Mouse (Mus musculus) right cerebral cortex, postnatal 25 days (tissue): Measurements from ENCODE around the gene Prpf3.
"Not testable (repeated sequence)": the region's sequence is repeated elsewhere in the genome, so short reads cannot be mapped to it uniquely, and the experiment has no call there.

Experiments
- DNase-seq: peaks from one replicate; pipeline ENCODE4 v3.0.0; 2022

Prpf3 gene

GRCm38 (mm10) chr3:95855502-95856089 is at the start of gene Prpf3:
Prpf3 (minus strand) TSS chr3:95855885.
- DNase-seq, result peak; percentile 95

DNA sequence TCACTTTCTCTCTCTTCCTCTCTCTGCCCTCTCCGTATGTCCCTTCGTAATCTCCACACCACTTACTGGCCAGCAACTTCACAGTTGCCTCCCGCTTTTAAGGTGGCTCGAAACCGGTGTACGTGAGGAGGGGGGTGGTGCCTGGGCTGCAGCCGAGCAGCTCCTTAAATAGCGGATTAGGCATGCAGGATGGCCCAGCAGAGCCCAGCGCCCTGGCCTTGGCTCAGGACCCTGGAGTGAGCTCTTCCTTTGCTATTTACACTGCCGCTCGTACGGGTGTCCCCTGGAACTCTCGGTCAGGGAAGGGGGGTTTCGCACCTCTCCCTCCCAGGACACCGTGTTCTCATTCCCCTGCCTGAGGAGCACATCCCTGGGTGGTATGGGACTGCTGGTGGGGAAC is 48.9 kb upstream of the Prpf3 start, which contains the start of gene Car14:
Gene Car14 (minus strand): TSS at position 124 of the 400 bp plus-strand sequence.
- no peak for DNase-seq

DNA sequence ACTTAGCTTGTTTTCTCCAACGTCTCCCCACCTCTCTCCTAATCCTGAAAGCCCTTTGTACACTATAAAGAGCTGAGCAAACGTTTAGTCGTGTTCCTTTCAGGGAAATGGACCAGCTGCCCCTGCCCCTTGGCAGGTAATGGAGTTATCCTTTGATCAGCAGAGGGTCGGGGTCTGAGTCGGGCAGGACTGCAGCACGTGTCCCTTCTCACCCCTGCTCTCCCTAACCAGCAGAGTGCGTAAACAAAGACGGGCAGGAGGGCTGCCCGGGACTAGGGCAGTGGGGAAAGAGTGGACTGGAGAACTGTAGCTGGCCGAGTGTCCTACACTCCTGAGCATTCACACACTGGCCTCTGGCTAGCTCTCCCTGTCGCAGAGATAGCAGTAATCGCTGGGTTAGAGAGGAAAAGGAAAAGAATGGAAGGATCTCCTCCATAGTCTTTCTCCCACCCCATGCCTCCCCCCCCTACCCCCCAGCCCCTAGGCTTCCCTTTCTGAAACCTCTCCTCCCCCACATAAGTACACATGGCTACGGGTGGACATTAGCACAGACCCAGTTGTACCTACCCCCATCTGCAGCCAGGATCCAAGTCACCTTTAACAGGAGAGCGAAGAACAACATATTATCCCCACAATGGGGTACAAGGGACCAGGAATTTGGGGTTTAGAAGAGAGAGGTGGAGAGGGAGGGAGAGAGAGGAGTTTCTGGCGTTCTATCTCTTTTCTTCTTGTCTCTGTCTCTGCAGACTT is 48.2 kb upstream of the Prpf3 start:
- no peak for DNase-seq

- DNase-seq, result no peak
These were observed 47.0 kb upstream of the Prpf3 start for GRCm38 (mm10) chr3:95902643-95903042.

- no peak for DNase-seq
These were observed 46.6 kb upstream of the Prpf3 start for GRCm38 (mm10) chr3:95902373-95902625.

- no peak for DNase-seq
These were observed 46.1 kb upstream of the Prpf3 start for GRCm38 (mm10) chr3:95901616-95902372.

DNA sequence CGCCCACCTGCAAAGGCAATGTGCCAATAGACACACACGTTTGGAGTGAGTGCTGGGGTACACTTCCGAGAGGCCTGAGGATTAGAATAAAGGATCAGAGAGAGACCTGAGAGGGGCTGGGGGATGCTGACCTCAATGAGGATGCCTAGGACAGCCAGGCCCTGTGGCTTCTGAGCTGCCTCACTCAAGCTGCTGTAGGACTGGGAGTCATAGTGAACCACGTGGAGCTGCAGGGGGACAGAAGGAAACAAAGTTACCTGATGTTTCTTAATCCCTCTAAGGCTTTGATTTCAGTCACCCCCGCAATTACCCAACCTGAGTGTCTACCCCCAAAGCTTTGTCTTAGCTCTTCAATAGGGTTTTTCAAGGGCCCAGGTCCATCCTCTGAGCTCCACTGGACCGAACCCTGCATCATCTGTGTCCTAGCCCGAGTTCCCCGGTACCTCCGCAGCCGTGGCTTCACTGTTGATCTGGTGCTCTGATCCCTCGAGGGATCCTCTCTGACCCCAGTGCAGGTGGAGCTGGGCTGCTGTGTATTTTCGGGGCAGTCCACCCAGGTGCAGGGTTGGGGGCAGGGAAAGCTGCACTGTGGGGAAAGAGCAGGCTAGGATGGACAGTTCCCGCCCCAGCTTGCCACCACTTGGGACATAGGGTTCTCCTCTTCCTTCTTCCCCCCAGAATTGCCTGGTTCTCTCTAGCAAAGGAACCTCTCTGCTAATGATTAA is 44.3 kb upstream of the Prpf3 start:
- DNase-seq, result no peak

DNA sequence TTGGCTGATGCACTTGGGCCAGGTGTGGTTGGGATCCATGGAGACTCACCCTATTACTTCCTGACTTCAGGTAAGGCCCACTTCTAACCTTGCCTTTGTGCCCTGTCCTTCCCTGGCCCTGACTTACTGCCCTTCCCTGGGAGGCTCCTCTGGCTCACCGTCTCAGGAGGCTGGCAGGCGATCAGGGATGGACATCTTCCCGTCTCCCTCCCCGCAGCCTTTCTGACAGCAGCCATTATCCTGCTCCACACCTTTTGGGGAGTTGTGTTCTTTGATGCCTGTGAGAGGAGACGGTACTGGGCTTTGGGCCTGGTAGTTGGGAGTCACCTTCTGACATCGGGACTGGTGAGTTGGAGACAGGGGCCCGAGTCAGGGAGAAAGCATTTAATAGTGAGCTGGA is 39.8 kb upstream of the Prpf3 start:
- DNase-seq, result not testable (repeated sequence)

DNA sequence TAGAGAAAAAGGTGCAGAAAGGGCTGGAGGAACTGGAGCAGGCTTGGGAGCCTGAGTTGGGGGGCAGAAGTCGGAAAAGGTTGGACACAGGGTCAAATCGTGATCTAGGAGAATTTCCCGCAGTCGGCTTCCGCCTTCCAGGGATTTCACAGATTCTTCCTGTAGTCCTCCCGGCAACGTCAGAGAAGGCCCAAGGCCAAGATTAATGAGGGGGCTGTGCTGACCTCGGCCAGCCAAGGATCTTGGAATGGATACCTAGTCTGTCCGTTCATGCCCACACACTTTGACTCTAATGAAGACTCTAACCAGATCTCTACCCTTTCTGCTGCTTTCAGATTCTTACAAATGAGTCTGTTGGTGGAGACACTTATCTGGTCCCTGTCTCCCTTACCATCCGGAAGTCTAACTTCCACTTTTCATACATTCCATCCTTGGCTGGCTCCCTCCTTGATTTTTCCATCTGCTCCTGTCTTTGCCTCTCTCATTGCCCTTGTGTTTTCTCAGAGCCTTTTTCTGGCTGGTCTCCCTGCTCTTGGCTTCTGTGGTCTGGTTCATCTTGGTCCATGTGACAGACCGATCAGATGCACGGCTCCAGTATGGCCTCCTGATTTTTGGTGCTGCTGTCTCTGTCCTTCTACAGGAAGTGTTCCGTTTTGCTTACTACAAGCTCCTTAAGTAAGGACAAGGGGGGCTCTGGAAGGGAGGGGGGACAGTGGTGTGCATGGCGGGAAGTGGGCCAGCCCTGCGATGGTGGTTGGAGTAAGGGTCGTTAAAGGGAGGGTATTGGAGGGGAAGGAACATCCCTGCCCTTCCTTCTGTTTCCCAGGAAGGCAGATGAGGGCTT is 38.9 kb upstream of the Prpf3 start:
- peak; percentile 54 for DNase-seq

DNA sequence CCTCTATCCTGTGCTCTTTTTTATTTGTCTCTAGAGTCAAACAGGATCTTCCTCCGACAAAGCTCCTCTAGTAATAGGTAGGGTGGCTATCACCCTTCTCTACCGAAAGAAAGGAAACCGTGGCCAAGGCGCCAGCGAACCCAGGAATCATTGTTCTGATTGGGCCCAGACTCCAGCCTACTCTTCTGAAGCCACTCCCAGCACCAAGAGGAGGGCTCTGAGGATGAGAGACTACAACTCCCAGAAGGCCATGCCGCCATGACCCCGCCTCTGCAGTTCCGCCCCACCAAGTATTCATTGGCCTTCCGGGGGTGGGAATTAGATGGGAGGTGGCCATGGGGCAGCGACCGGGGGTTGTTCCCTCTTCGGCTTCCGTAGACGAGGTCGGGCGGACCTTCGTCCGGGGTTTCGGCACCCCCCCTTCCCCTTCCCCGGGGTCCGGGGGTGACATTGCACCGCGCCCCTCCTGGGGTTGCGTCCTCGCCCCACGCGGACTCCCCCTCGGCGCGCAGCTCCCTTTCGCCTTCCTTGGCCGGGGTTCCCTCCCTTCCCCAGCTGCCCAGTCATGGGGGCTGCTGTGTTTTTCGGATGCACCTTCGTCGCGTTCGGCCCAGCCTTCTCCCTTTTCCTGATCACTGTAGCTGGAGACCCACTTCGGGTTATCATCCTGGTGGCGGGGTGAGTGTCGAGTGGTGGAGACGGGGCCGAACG is 38.1 kb upstream of the Prpf3 start, which contains the start of gene Aph1a:
Gene Aph1a (plus strand): TSS at position 364 of the 711 bp plus-strand sequence.
- peak; percentile 96 for DNase-seq

GRCm38 (mm10) chr3:95893126-95893525 is 37.4 kb upstream of the Prpf3 start:
- DNase-seq, result no peak

DNA sequence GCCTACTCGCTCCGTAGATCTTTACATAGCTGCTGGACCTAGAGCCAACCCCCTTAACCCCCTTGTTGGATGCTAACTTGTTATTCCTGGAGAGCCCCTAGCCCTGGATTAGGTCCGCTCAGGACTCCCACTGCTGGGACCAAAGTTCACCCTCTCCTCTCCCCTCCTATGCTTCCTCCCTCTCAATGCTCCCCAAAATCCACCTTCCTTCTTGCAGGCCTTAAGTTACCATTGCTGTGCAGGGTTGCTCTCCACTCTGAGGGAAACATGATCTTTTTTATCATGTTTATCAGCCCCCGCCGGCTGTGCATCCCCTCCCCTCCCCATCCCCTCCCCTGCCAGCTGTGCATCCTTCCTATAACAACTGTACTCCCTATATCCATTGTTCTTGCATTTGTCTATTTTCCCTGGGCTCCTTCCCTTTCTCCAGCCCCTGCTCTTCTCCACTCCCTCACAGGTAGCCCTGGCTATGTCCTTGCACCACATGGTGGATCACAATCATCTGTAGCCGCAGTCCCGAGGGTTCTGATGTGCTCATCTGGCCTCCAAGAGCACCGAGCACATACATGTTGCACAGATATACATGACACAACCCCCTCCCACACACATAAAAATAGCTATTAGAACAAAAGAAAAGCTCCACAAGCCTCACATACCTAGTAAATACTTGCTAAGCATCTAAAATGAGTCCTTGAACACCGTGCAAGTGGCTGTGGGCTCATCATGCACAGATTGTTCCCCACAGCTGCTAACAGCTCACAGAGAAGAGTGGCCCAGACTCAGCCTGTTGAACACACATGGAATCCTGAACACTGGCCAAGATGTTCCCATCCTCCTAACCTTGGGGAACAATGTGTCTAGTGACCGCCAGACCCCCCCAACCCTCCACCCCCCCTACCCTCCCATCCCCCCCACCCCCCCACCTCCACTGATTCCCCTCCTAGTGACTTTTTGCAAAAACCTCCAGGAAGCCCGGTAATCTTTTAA is 36.7 kb upstream of the Prpf3 start:
- no peak for DNase-seq

DNA sequence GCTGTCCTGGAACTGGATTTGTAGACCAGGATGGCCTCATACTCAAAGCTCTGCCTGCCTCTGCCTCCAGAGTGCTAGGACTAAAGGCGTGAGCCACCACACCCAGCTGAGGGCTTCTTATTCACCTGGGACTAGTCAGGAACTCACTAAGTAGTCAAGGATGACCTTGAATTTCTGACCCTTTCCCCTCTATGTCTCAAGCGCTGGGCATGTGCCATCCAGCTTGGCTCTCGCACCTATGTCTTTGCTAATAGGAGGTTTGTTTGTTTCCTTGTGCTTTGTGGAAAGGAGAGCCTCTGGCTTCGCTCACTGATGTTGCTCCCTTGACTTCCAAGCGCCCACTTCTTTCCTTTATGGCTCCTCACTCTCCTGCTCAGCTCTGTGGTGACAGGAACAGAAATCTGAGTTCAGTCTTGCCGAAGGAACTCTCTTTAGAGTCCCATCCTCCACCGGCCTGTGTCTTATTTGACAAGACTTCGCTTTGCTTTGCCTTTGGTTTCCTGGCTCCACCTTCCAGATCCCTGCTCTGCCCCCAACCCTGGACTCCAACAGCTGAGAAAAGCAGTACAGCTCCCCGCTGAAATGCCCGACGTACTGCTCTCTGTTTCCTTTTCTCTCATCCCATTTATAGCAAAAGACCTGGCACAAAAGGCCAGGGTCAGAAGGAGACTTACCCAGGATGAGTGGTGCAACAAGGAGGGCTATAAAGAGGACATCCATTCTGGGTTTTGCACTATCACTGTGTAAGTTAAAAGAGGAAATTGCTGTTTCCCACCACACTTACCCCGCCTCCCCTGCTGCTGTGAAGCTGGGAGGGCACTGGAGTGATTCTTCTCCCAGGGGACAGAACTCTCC is 35.8 kb upstream of the Prpf3 start, which contains the start of gene BC028528:
Gene BC028528 (minus strand): TSS at position 795 of the 855 bp plus-strand sequence.
- DNase-seq, result no peak

GRCm38 (mm10) chr3:95889664-95890063 is 34.0 kb upstream of the Prpf3 start:
- DNase-seq, result no peak

DNA sequence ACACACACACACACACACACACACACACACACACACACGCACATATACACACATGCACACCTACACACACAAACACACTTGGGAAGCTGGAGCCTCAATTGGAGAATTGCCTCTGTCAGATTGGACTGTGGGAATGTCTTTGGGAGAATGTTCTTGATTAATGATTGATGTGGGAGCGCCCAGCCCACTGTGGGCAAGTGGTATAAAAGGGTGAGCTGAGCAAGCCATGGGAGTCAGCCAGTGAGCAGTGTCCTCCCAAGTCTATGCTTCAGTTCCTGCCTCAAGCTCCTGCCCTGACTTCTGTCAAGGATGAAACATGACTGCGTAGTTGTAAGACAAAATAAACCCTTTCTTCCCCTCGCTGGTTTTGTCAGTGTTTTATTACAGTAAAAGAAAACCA is 31.9 kb upstream of the Prpf3 start:
- no peak for DNase-seq

DNA sequence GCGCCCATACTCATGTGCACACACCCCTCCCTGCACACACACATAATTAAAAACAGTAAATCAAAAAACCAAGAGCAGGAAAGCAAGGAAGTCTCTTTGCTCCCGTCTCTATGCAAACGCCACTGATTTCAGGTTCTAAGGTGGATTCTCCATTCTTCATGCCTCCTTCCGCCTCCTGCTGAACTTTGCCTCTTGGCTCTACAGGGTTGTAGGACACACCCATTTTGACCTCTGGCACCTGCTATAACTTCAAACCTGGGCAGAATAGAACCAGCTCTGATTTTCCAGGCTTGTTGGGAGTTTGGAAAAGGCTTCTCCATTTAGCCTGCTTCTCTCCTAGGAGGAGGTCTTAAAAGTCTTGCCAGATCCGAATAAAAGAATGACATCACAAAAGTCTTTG is 28.7 kb upstream of the Prpf3 start:
- no peak for DNase-seq

DNA sequence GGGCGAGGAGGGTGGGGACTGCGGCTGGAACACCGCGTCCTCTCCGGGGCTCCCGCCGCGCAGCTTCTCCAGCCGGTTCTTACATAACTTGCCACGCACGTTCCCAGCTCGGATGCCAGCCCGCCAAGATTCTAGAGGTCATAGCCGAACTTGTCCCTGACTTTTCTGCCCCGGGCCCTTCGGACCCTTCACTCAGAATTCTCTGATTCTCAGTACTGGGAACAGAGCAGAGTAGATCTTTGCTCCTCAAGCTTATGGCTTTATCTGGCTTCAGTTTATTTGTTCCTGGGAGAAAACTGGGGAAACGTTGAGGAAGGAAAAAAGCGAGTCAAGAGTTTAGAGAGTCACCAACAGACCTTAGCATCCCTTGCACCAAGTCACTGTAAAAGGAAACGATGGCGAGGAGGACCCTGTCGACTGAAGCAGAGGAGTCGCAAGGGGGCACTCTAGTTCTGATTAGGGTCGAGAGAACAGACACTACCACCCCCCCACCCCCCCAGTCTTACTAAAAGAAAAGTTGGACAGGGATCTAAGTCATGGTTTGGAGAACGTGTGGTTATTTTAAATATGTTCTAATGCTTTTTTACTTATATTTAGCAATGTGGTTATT is 27.2 kb upstream of the Prpf3 start:
- DNase-seq, result peak; percentile 58

- DNase-seq, result peak; percentile 95
These were observed 26.5 kb upstream of the Prpf3 start, which contains the start of gene Ciart for GRCm38 (mm10) chr3:95881979-95882815. Ciart (minus strand) TSS chr3:95882251.
